Comparison of ENCODE assay signal across 21 mouse cellular contexts in the genomic region with DNA sequence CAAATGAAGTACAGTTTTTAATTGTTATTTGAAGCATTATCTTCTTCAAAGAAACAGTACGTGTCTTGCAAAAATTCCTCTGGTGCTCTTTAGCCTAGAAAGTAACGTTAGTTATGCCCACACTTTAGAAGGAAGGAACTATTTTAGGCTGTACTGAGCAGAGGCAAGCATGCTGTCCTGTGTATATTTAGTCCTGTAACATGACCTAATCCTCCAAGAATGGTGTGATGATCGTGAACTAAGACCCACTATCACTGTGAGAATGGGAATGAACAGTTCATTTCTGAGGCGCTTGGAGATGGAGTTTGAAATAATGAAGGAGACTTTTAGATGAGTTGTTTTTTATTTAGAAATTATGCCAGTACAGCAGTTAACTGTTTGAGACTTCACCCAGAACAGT. TPM values are rescaled to one million over a fixed set of nuclear protein-coding genes. Genes with fewer than 3 reads are reported as not detected.
DNase-seq lines count a peak whose midpoint lies in the region; ATAC-seq and TF ChIP-seq lines count a peak whose summit lies in the region.
"Had no signal": no experiment of that assay in that cellular context is flagged by ENCODE, and none has a peak within 500 bp of the region (broad histone marks: within the 10 kb centered on the region; RNA-seq: fewer than 3 reads in every experiment).

No protein-coding gene starts in this region.

- TF ChIP-seq EP300 in stomach, postnatal 0 days (optimal IDR thresholded peaks at IDR 0.05) = no peak

- peak; percentile 83 for DNase-seq in heart, adult 8-10 months (ENCODE audit: low spot score)
- no peak for DNase-seq in heart, postnatal 4 days
- no peak for DNase-seq in limb, embryonic 14.5 days (ENCODE audit: low spot score)
- no peak for DNase-seq in stomach, postnatal 0 days (ENCODE audit: low spot score)
- no peak for DNase-seq in urinary bladder, adult 2 months (ENCODE audit: low spot score)
- DNase-seq: adrenal gland, postnatal 10 days; cerebellum, adult 9-10 months; embryo, embryonic 11 days; forebrain, postnatal 0 days; liver, embryonic 13.5 days; thymus, adult 2 months had no signal

- no peak for TF ChIP-seq POLR2A in limb, embryonic 14.5 days (IDR thresholded peaks at IDR 0.05; ENCODE audit: borderline replicate concordance, extremely low read depth, insufficient read depth, insufficient read length)

- no peaks in the 10 kb centered on the region for H3K27me3 ChIP-seq in embryonic facial prominence, embryonic 15.5 days
- no peaks in the 10 kb centered on the region for H3K27me3 ChIP-seq in heart, embryonic 12.5 days (replicated peaks)
- no peaks in the 10 kb centered on the region for H3K27me3 ChIP-seq in limb, embryonic 14.5 days (ENCODE audit: control insufficient read depth, insufficient read depth, low read length)
- H3K27me3 ChIP-seq in stomach, postnatal 0 days (ENCODE audit: control insufficient read depth, insufficient read depth, low read length) = no peaks in the 10 kb centered on the region
- H3K27me3 ChIP-seq: liver, embryonic 13.5 days; neural tube, embryonic 13.5 days had no signal

- no peak overlapping the region for H3K4me2 ChIP-seq in embryonic facial prominence, embryonic 15.5 days (replicated peaks)
- H3K4me2 ChIP-seq in heart, embryonic 12.5 days = no peak overlapping the region
- no peak overlapping the region for H3K4me2 ChIP-seq in limb, embryonic 14.5 days (replicated peaks; ENCODE audit: low read depth, low read length, severe bottlenecking)
- H3K4me2 ChIP-seq in stomach, postnatal 0 days (replicated peaks; ENCODE audit: low read depth) = no peak overlapping the region
- H3K4me2 ChIP-seq: liver, embryonic 13.5 days; neural tube, embryonic 13.5 days had no signal

- H3K36me3 ChIP-seq in embryonic facial prominence, embryonic 15.5 days = no peaks in the 10 kb centered on the region
- no peaks in the 10 kb centered on the region for H3K36me3 ChIP-seq in heart, embryonic 12.5 days
- no peaks in the 10 kb centered on the region for H3K36me3 ChIP-seq in limb, embryonic 14.5 days (ENCODE audit: control insufficient read depth, insufficient read depth, low read length)
- H3K36me3 ChIP-seq in stomach, postnatal 0 days (ENCODE audit: control insufficient read depth, insufficient read depth, low read length) = no peaks in the 10 kb centered on the region
- H3K36me3 ChIP-seq: liver, embryonic 13.5 days; neural tube, embryonic 13.5 days had no signal

- no peak overlapping the region for H3K27ac ChIP-seq in embryonic facial prominence, embryonic 15.5 days (replicated peaks)
- no peak overlapping the region for H3K27ac ChIP-seq in heart, embryonic 12.5 days (ENCODE audit: poor library complexity, severe bottlenecking)
- no peak overlapping the region for H3K27ac ChIP-seq in limb, embryonic 14.5 days (replicated peaks; ENCODE audit: low read depth, low read length)
- H3K27ac ChIP-seq in stomach, postnatal 0 days (replicated peaks) = no peak overlapping the region
- H3K27ac ChIP-seq: liver, embryonic 13.5 days; neural tube, embryonic 13.5 days had no signal

- H3K4me1 ChIP-seq in embryonic facial prominence, embryonic 15.5 days = no peaks in the 10 kb centered on the region
- 0 out of 2 replicates have a peak, but pooled peaks cover 3% of the 10 kb centered on the region for H3K4me1 ChIP-seq in heart, embryonic 12.5 days (replicated peaks)
- H3K4me1 ChIP-seq in limb, embryonic 14.5 days (ENCODE audit: control insufficient read depth, insufficient read depth, low read length) = no peaks in the 10 kb centered on the region
- no peaks in the 10 kb centered on the region for H3K4me1 ChIP-seq in stomach, postnatal 0 days (replicated peaks; ENCODE audit: control insufficient read depth, insufficient read depth)
- H3K4me1 ChIP-seq: liver, embryonic 13.5 days; neural tube, embryonic 13.5 days had no signal

- no peak overlapping the region for H3K4me3 ChIP-seq in embryonic facial prominence, embryonic 15.5 days (replicated peaks)
- no peak overlapping the region for H3K4me3 ChIP-seq in heart, embryonic 12.5 days
- H3K4me3 ChIP-seq in limb, embryonic 14.5 days (replicated peaks; ENCODE audit: low read length) = no peak overlapping the region
- no peak overlapping the region for H3K4me3 ChIP-seq in stomach, postnatal 0 days (ENCODE audit: low read depth, low read length)
- H3K4me3 ChIP-seq: liver, embryonic 13.5 days; neural tube, embryonic 13.5 days had no signal

- ATAC-seq in embryonic facial prominence, embryonic 15.5 days (ENCODE audit: insufficient number of reproducible peaks, low FRiP score, low TSS enrichment, low read depth) = peak; percentile 60; the same call in 1 of the 2 replicates
- peak; percentile 90 for ATAC-seq in heart, embryonic 12.5 days (ENCODE audit: insufficient number of reproducible peaks, low FRiP score)
- 0 out of 2 replicates have a peak, but pooled peaks have one; percentile 62 for ATAC-seq in limb, embryonic 14.5 days (ENCODE audit: low FRiP score, low read depth)
- ATAC-seq in stomach, postnatal 0 days (ENCODE audit: low FRiP score, low TSS enrichment) = no peak
- ATAC-seq: CD4-positive, CD25-positive, alpha-beta regulatory T cell, adult 4 months; forebrain, postnatal 0 days; hindbrain, embryonic 16.5 days had no signal

- no peak for TF ChIP-seq CTCF in stomach, postnatal 0 days (IDR thresholded peaks at IDR 0.05; ENCODE audit: low read depth)

- 51% methylated on average over 4 of the region's 4 CpGs for WGBS in embryonic facial prominence, embryonic 15.5 days
- 6% methylated on average over 4 of the region's 4 CpGs for WGBS in heart, embryonic 12.5 days
- 62% methylated on average over 4 of the region's 4 CpGs for WGBS in limb, embryonic 14.5 days
- 42% methylated on average over 4 of the region's 4 CpGs for WGBS in stomach, postnatal 0 days

- H3K9me3 ChIP-seq in embryonic facial prominence, embryonic 15.5 days (replicated peaks) = no peaks in the 10 kb centered on the region
- H3K9me3 ChIP-seq in heart, embryonic 12.5 days (replicated peaks) = peaks cover 9% of the 10 kb centered on the region
- H3K9me3 ChIP-seq in limb, embryonic 14.5 days (ENCODE audit: control insufficient read depth, low read length) = no peaks in the 10 kb centered on the region
- H3K9me3 ChIP-seq in stomach, postnatal 0 days (ENCODE audit: control insufficient read depth, low read length) = no peaks in the 10 kb centered on the region
- H3K9me3 ChIP-seq: liver, embryonic 13.5 days; neural tube, embryonic 13.5 days had no signal

- H3K9ac ChIP-seq in embryonic facial prominence, embryonic 15.5 days = no peak overlapping the region
- no peak overlapping the region for H3K9ac ChIP-seq in heart, embryonic 12.5 days
- H3K9ac ChIP-seq in limb, embryonic 14.5 days (ENCODE audit: low read depth, low read length, severe bottlenecking) = no peak overlapping the region
- no peak overlapping the region for H3K9ac ChIP-seq in stomach, postnatal 0 days (ENCODE audit: low read length)
- H3K9ac ChIP-seq: forebrain, postnatal 0 days; liver, embryonic 13.5 days; neural tube, embryonic 13.5 days had no signal

RNA-seq across cellular contexts. Expression of a gene that starts 20.4 kb away (rescaled TPM):
- under 1 TPM; 0.44 to 0.66 (median 0.53) TPM for total RNA-seq in heart, adult 8-10 months (2022)
- not detected for total RNA-seq in heart, postnatal 4 days (2021)
- 0.12 TPM in 1 of 2 replicates, not detected in the other for polyA plus RNA-seq in embryonic facial prominence, embryonic 15.5 days (2015; fragmentation: Nextera tagmentation; extraction: Ambion mirVana)
- not detected in 2 replicates for polyA plus RNA-seq in heart, embryonic 12.5 days (2016; fragmentation: Nextera tagmentation; extraction: Ambion mirVana)
- not detected in 2 replicates for polyA plus RNA-seq in limb, embryonic 14.5 days (2012; rRNA removed)
- 0.14 TPM in 1 of 2 replicates, not detected in the other for polyA plus RNA-seq in limb, embryonic 14.5 days (2014; fragmentation: Nextera tagmentation; extraction: Ambion mirVana)
- polyA plus RNA-seq in stomach, postnatal 0 days (2015; fragmentation: Nextera tagmentation; extraction: Ambion mirVana) = not detected in 2 replicates
- polyA plus RNA-seq in urinary bladder, adult 2 months (2012; rRNA removed) = not detected in 2 replicates
- total RNA-seq: forebrain, postnatal 0 days; layer of hippocampus, postnatal 25 days; left cerebral cortex, postnatal 25 days; megakaryocyte-erythroid progenitor cell, adult 5-6 weeks; MEL had no signal
- polyA plus RNA-seq: CD4-positive, CD25-positive, alpha-beta regulatory T cell, adult 4 months; forebrain, postnatal 0 days; hindbrain, embryonic 16.5 days; kidney, embryonic 14.5 days; liver, embryonic 13.5 days had no signal
